Mouse (Mus musculus): ENCODE results near the gene Mup21. TPM values are rescaled to one million over a fixed set of nuclear protein-coding genes. Genes with fewer than 3 reads are reported as not detected.
"Not testable (repeated sequence)": the region's sequence is repeated elsewhere in the genome, so short reads cannot be mapped to it uniquely, and the experiment has no call there.

Mup21 gene
- polyA plus RNA-seq (2015; fragmentation: Nextera tagmentation; extraction: Ambion mirVana), result not detected in 2 replicates

DNA sequence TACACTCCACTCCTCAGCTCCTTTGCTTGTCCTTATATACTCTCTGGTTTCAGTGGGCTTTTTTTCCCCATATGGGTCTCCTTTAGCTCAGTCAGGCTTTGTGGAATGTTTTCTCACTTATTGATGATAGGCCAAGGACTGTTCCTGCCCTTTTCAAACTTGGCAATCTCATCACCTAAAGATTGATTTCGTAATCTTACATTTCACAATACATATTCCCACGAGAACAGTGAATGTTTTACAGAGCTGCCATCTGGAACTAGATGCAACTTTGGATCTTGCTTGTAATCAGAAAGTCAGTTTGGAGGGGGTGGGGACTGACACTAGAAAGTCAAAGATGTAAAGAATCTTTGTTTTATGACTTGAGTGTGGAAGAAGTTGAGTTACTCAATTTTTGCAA, at the start of gene Mup21:
TSS of gene Mup21 (minus strand) at position 53 of the 400 bp plus-strand sequence.
- no peak within 1 kb of the TSS for H3K27ac ChIP-seq (ENCODE audit: low read length)
- no peaks in the 10 kb centered on the region for H3K4me1 ChIP-seq (ENCODE audit: insufficient read depth, low read length)
- H3K4me2 ChIP-seq (replicated peaks; ENCODE audit: low read depth, low read length), result no peak within 1 kb of the TSS
- H3K36me3 ChIP-seq (ENCODE audit: insufficient read depth, low read length), result no peaks in the 10 kb centered on the region
- H3K9me3 ChIP-seq (ENCODE audit: low read length), result no peaks in the 10 kb centered on the region
- WGBS, result 82% methylated on average over 2 of the region's 2 CpGs
- no peaks in the 10 kb centered on the region for H3K27me3 ChIP-seq (ENCODE audit: insufficient read depth, low read length)
- no peak within 1 kb of the TSS for H3K4me3 ChIP-seq (ENCODE audit: low read length)
- no peak within 1 kb of the TSS for H3K9ac ChIP-seq (replicated peaks; ENCODE audit: low read length)
- no peak for ATAC-seq (ENCODE audit: low FRiP score, low TSS enrichment)

DNA sequence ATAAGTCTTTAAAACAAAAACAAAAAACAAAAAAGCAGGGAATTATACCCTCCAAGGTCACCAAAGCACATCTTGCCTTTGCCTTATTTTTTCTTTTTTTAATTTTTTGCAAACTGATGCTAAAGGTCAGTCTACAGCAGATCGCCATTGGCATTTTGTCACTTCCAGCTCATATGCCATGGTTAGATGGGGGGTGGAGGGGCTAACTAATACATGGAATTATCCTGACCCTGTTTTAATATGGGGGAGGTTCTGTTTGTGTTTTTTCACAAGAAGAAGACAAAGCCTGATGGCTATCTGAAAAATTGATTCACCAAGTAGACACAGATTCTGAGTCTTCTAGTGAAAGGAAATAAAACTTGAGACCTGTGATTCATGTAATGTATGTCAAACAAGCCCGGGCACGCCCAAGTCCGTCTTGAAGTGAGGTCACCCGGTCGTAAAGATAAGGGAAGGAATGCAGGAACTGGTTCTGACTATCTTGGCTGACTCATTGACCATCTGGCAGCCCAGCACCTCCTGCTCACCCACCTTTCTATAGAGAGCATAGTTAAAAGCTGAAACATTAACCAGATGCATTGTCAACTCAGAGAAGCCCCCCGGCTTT, 49.4 kb upstream of the Mup21 start:
- no peaks in the 10 kb centered on the region for H3K27me3 ChIP-seq (ENCODE audit: insufficient read depth, low read length)
- peaks cover 26% of the 10 kb centered on the region for H3K9me3 ChIP-seq (ENCODE audit: low read length)
- H3K9ac ChIP-seq (replicated peaks; ENCODE audit: low read length), result no peak overlapping the region
- H3K27ac ChIP-seq (ENCODE audit: low read length), result no peak overlapping the region
- H3K4me3 ChIP-seq (ENCODE audit: low read length), result no peak overlapping the region
- 76% methylated on average over 7 of the region's 7 CpGs for WGBS
- H3K4me1 ChIP-seq (ENCODE audit: insufficient read depth, low read length), result no peaks in the 10 kb centered on the region
- H3K36me3 ChIP-seq (ENCODE audit: insufficient read depth, low read length), result peaks cover 72% of the 10 kb centered on the region
- no peak for ATAC-seq (ENCODE audit: low FRiP score, low TSS enrichment)
- H3K4me2 ChIP-seq (replicated peaks; ENCODE audit: low read depth, low read length), result no peak overlapping the region

DNA sequence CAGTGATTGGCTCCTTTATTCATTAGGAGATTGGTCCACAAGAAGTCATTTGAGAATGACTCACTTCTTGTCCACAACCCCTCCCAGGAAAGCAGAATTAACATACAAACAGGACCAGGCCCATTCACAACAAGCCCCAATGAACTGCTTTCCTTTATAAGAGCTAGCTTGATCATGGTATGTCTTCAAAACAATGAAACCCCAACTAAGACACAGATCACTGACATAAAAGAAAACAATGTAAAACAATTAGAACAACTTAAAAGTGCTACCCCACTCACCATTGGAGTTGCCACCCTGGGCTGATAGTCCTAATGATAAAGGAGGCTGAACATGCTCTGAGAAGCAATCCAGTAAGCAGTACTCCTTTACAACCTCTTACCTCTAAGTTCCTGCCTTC, 38.1 kb upstream of the Mup21 start:
- Histone ChIP-seq H3K4me1 (ENCODE audit: insufficient read depth, low read length) (no peaks in the 10 kb centered on the region), H3K4me2 (replicated peaks; ENCODE audit: low read depth, low read length) (no peak overlapping the region), H3K27me3 (ENCODE audit: insufficient read depth, low read length) (no peaks in the 10 kb centered on the region), H3K9me3 (ENCODE audit: low read length) (peaks cover 57% of the 10 kb centered on the region), H3K9ac (replicated peaks; ENCODE audit: low read length) (no peak overlapping the region), H3K27ac (ENCODE audit: low read length) (no peak overlapping the region), H3K36me3 (ENCODE audit: insufficient read depth, low read length) (peaks cover 52% of the 10 kb centered on the region), H3K4me3 (ENCODE audit: low read length) (no peak overlapping the region)
- no peak for ATAC-seq (ENCODE audit: low FRiP score, low TSS enrichment)

DNA sequence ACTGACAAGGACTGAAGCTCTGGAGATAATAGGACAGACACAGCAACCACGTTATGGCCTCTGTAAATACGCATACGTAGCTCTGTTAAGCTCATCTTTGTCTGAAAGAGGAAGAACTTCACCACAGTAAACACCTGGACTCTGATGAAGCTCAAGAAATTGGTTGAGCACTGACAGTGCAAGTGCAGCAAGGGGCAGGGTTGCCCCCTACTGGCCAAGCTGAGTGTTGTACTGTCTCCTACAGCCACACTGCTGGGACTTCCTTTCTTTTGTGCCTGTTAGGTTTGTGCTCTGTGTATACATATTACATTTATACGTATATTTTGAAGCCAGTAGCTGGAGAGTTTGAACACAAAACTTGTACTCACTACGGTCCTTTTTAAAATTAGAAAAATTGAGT, 26.6 kb upstream of the Mup21 start:
- Histone ChIP-seq H3K27ac (ENCODE audit: low read length) (no peak overlapping the region), H3K4me3 (ENCODE audit: low read length) (no peak overlapping the region), H3K4me1 (ENCODE audit: insufficient read depth, low read length) (no peaks in the 10 kb centered on the region), H3K27me3 (ENCODE audit: insufficient read depth, low read length) (no peaks in the 10 kb centered on the region), H3K4me2 (replicated peaks; ENCODE audit: low read depth, low read length) (no peak overlapping the region), H3K36me3 (ENCODE audit: insufficient read depth, low read length) (no peaks in the 10 kb centered on the region), H3K9ac (replicated peaks; ENCODE audit: low read length) (no peak overlapping the region), H3K9me3 (ENCODE audit: low read length) (no peaks in the 10 kb centered on the region)
- 46% methylated on average over 5 of the region's 5 CpGs for WGBS
- no peak for ATAC-seq (ENCODE audit: low FRiP score, low TSS enrichment)

DNA sequence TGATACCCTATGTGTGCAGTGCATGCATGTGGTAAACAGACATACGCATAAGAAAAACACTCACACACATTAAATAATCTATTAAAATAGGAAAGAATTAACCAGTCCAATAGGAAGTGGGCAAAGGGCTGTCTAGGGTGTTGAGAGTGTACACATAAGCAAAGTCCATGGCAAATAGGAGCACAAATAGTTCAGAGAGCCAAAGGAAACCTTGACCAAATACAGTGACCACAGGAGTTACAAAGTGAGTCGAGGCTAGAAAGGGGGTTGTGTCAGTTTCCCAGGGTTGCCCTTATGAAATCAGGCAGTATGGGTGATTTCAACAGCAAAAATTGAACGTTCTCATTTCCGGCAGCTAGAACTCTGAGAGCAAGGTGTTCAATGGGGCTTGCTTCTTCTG, 23.8 kb upstream of the Mup21 start:
- H3K27me3 ChIP-seq (ENCODE audit: insufficient read depth, low read length), result no peaks in the 10 kb centered on the region
- H3K36me3 ChIP-seq (ENCODE audit: insufficient read depth, low read length), result no peaks in the 10 kb centered on the region
- H3K27ac ChIP-seq (ENCODE audit: low read length), result no peak overlapping the region
- H3K9me3 ChIP-seq (ENCODE audit: low read length), result no peaks in the 10 kb centered on the region
- no peaks in the 10 kb centered on the region for H3K4me1 ChIP-seq (ENCODE audit: insufficient read depth, low read length)
- WGBS, result 88% methylated on average over 4 of the region's 4 CpGs
- no peak overlapping the region for H3K9ac ChIP-seq (replicated peaks; ENCODE audit: low read length)
- H3K4me2 ChIP-seq (replicated peaks; ENCODE audit: low read depth, low read length), result no peak overlapping the region
- H3K4me3 ChIP-seq (ENCODE audit: low read length), result no peak overlapping the region
- ATAC-seq (ENCODE audit: low FRiP score, low TSS enrichment), result no peak

DNA sequence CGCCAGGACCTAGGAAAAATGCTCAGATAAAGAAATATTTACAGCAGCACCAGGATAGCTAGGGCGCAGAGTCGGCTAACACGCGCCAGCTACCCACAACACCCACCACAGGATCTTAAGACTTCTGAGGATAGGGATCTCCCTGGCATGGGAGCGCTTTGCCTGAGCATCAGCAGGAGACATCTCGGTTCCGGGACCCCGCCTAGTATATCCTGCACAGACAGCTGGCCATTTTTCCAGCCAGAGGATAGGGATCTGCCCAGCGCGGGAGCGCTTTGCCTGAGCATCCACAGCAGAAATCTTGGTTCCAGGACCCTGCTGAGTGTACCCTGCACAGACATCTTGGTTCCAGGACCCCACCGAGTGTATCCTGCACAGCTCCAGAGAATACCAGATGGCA, 17.0 kb upstream of the Mup21 start:
- ATAC-seq (ENCODE audit: low FRiP score, low TSS enrichment); H3K4me1 ChIP-seq (ENCODE audit: insufficient read depth, low read length); H3K27me3 ChIP-seq (ENCODE audit: insufficient read depth, low read length); H3K4me2 ChIP-seq (replicated peaks; ENCODE audit: low read depth, low read length); H3K36me3 ChIP-seq (ENCODE audit: insufficient read depth, low read length); H3K4me3 ChIP-seq (ENCODE audit: low read length); H3K9me3 ChIP-seq (ENCODE audit: low read length); H3K9ac ChIP-seq (replicated peaks; ENCODE audit: low read length); H3K27ac ChIP-seq (ENCODE audit: low read length): not testable (repeated sequence)
- 93% methylated on average over 13 of the region's 13 CpGs for WGBS

DNA sequence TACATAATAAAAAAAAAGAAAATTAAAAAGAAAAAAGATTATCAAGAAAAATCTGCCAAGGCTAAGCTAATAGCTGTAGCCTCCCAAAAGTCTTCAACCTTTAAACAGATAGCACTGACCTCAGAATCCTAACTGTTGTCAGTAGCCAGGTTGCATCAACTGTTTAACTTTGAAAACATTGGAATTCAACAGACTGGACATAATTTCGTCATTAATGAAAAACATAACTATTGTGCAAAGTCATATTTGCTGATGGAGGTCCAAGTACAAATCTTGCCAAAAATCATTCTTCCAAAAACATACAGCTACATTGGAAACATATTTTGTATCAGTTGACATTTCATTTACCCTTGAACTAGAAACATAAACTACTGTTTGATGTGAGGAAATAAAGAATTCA, 7.7 kb upstream of the Mup21 start:
- H3K27ac ChIP-seq (ENCODE audit: low read length), result no peak overlapping the region
- WGBS, result 76% methylated on average over 1 of the region's 1 CpGs
- H3K36me3 ChIP-seq (ENCODE audit: insufficient read depth, low read length), result no peaks in the 10 kb centered on the region
- no peaks in the 10 kb centered on the region for H3K4me1 ChIP-seq (ENCODE audit: insufficient read depth, low read length)
- H3K9ac ChIP-seq (replicated peaks; ENCODE audit: low read length), result no peak overlapping the region
- H3K9me3 ChIP-seq (ENCODE audit: low read length), result no peaks in the 10 kb centered on the region
- H3K27me3 ChIP-seq (ENCODE audit: insufficient read depth, low read length), result no peaks in the 10 kb centered on the region
- ATAC-seq (ENCODE audit: low FRiP score, low TSS enrichment), result no peak
- no peak overlapping the region for H3K4me2 ChIP-seq (replicated peaks; ENCODE audit: low read depth, low read length)
- no peak overlapping the region for H3K4me3 ChIP-seq (ENCODE audit: low read length)

DNA sequence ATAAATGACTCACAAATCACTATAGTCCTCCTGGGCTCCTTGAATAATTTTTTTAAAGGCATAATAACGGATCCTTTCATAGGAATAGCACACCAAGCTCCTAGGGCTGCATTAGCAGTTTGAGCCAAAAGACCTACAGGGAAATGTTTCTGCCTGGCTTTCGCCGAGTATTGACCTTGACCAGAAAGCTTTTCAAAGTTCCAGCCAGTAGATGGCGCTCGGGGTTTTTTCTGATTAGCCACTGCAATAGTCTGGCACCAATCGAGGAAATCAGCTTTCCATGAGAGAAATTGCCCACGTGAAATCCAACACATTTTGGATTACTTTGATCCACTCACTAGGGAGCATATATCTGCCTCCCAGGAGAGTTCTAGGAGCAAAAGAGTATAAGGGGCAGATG, 17.0 kb downstream of the Mup21 start:
- H3K9ac ChIP-seq (replicated peaks; ENCODE audit: low read length), result no peak overlapping the region
- no peaks in the 10 kb centered on the region for H3K4me1 ChIP-seq (ENCODE audit: insufficient read depth, low read length)
- ATAC-seq (ENCODE audit: low FRiP score, low TSS enrichment), result no peak
- no peak overlapping the region for H3K4me2 ChIP-seq (replicated peaks; ENCODE audit: low read depth, low read length)
- WGBS, result 69% methylated on average over 7 of the region's 7 CpGs
- no peaks in the 10 kb centered on the region for H3K36me3 ChIP-seq (ENCODE audit: insufficient read depth, low read length)
- no peaks in the 10 kb centered on the region for H3K27me3 ChIP-seq (ENCODE audit: insufficient read depth, low read length)
- peaks cover 31% of the 10 kb centered on the region; the same call in 1 of the 2 replicates for H3K9me3 ChIP-seq (ENCODE audit: low read length)
- H3K4me3 ChIP-seq (ENCODE audit: low read length), result no peak overlapping the region
- H3K27ac ChIP-seq (ENCODE audit: low read length), result no peak overlapping the region

DNA sequence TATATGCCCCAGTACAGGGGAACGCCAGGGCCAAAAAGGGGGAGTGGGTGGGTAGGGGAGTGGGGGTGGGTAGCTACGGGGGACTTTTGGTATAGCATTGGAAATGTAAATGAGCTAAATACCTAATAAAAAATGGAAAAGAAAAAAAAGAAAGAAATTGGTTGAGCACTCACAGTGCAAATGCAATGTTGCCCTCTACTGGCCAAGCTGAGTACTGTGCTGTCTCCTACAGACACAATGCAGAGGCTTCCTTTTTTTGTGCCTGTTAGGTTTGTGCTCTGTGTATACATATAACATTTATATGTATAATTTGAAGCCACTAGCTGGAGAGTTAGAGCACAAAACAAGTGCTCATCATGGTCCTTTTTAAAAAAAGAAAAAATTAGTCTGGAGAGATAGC, 47.3 kb downstream of the Mup21 start:
- not testable (repeated sequence) for H3K4me3 ChIP-seq (ENCODE audit: low read length); H3K9me3 ChIP-seq (ENCODE audit: low read length); H3K9ac ChIP-seq (replicated peaks; ENCODE audit: low read length); ATAC-seq (ENCODE audit: low FRiP score, low TSS enrichment); H3K27ac ChIP-seq (ENCODE audit: low read length); H3K4me1 ChIP-seq (ENCODE audit: insufficient read depth, low read length); H3K4me2 ChIP-seq (replicated peaks; ENCODE audit: low read depth, low read length); H3K36me3 ChIP-seq (ENCODE audit: insufficient read depth, low read length); H3K27me3 ChIP-seq (ENCODE audit: insufficient read depth, low read length)
- WGBS, result 80% methylated on average over 1 of the region's 2 CpGs
